Mouse (Mus musculus): Measurements from ENCODE around the gene Ubash3b.
A peak's percentile ranks its signal among the peaks of the same experiment; 100 is the strongest.

The Ubash3b gene

GRCm38 (mm10) chr9:41166886-41167285 lies 5.4 kb upstream of the Ubash3b start:
- DNase-seq, result no peak

DNA sequence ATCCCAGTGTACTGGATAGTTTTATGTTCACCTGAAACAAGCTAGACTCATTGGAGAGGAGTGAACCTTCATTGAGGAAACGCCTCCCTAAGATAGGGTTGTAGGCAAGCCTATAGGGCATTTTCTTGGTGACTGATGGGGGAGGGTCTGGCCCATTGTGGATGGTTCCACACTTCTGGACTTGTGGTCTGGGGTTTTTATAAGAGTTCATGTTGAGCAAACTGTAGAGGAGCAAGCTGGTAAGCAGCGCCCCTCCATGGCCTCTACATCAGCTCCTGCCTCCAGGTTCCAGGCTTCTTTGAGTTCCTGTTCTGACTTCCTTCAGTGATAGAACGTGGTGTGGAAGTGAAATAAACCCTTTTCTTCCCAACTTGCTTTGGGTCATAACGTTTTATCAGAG lies 866 bp upstream of the Ubash3b start:
- DNase-seq, result no peak

- no peak for DNase-seq
Measured at GRCm38 (mm10) chr9:41160536-41161176, 841 bp downstream of the Ubash3b start.

- DNase-seq, result no peak
Measured at GRCm38 (mm10) chr9:41159223-41159622, 2.3 kb downstream of the Ubash3b start.

- DNase-seq, result no peak
Measured at GRCm38 (mm10) chr9:41157872-41158567, 3.5 kb downstream of the Ubash3b start.

DNA sequence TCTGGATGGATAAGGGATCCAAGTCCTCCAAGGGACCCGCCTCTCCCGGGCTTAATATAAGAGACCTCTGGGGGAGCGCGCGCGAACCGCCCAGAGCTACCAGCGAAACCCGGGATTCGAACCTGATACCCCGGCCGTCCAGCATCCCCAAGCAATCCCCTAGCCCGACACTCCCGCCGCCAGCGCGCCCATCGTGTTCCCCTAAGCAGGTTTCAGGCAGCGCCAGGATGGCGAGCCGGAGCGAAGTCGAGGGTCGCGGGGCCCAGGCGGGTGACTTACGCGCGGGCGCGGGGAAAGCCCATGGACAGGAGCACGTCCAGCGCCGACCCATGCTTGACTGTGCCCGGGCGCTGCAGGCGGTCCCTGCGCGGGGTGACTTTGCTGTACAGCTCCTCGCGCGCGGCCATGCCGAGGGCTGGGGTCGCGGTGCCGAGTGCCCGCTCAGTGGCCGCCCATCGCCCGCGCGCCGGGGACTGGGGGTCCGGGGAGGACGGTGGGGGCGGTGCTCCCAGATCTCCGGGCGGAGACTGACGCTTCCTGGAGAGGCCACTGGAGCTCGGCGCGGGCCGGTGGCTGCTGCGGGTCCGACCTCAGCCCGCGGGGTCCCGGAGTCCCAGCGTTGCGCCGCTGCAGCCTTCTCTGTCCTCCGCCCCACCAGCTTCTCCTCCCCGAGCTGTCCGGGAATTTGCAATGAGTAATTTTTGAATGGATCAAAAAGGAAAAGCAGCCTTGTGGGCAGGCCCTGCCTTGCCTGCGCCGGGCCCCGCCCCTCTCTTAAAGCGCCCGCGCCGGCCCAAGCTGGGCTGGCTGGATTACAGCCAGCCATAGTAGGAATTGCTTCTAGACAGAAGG lies 4.3 kb downstream of the Ubash3b start:
- DNase-seq, result peak; percentile 50 to 53

DNA sequence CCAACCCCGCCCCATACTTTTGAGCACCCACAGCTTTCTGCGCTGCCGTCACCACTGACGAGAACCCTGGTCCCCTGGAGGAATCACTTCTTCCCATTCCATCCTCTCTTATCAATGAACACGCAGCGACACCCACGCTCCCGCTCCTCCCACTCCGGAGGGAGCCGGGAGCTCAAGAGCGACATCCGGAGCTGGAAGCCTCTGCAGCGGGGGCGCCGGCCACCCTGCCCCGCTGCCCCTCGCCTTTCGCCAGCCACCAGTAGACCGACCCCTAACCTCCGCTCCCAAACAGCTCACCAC lies 4.8 kb downstream of the Ubash3b start:
- DNase-seq, result peak in 1 of 2 experiments; percentile 24

GRCm38 (mm10) chr9:41156006-41156719 lies 5.3 kb downstream of the Ubash3b start:
- DNase-seq, result no peak

DNA sequence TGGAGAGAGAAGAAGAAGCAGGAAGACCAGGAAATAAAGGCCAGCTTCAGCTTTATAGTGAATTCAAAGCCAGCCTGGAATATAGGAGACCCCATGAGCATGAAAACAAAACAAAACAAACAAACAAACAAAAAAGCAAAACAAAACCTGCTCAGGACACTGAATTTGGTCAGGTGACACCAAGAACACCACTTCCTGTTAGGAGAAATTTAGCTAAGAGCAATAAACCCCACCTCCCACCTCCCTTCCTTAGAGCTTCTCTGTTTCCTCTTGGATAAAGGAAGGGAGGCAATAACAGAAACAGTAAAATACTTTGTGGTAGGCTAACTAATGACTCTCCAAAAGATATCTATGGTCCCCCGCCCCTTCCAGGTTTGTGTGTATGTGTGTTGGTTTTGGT lies 7.5 kb downstream of the Ubash3b start:
- no peak for DNase-seq

GRCm38 (mm10) chr9:41153050-41153449 lies 8.4 kb downstream of the Ubash3b start:
- DNase-seq, result no peak

DNA sequence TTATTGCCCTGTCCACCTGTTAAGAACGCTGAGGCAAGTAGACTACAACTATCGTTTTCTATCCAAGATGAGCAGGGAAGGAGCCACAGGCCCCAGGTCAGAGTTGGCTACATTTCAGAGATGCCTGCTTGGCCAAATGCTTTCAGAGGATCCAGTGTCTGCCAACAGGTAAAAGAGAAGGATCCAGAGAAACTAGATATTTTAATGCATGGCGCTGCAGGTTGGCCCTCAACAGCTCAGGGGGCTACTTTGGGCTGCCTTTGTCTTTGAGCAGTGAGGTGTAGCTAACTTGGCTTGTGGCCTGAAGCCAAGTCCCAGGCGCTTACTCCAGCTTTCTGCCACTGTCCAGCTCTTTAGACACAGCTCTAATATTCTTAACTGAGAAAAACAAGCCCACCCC lies 10.0 kb downstream of the Ubash3b start:
- DNase-seq, result no peak

DNA sequence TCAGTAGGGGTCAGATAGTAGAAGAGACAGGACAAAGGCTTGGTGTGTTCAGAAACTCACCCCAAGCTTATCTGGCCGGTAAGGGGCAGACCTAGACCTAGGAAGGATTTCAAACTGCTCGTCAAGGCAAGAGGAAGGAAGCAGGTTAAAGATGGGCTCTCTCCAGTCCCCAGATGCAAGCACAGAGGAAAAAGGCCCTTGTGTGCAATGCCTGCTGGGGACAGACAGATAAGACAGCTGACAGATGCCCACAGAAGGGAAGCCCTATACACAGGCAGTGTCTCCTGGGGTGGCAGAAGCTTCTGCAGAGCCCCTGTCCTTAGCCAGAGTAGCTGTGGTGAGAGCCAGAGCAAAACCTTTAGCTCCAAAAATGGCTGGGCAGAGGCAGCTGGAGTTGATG lies 11.6 kb downstream of the Ubash3b start:
- no peak for DNase-seq

DNA sequence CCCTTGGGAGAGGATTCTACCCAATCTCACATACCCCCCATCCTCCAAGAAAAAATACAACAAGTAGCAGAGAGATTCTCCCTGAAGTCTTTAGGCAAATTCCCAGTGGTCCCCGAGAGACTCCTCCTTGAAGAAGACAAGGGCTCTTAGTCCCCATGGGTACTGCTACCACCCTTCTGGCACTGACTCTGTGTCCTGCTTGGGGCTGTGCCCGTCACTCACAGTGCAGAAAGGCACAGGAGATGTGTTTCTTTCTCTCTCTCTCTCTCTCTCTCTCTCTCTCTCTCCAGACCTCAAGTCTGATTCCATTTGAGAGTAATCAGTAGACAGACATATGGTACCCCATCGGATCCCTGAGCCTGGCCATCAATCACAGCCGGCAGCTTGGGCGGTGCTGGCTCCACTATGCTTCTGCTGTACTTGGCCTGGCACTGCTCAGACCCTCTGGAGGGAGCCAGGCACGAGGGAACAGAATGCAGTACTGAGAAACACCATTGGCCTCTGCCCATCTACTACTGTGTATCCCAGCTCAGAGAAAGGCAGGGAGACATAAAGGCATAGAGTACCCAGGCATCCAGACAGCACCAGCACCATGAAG lies 12.3 kb downstream of the Ubash3b start:
- no peak for DNase-seq

- no peak for DNase-seq
Measured at GRCm38 (mm10) chr9:41148600-41148999, 12.9 kb downstream of the Ubash3b start.

DNA sequence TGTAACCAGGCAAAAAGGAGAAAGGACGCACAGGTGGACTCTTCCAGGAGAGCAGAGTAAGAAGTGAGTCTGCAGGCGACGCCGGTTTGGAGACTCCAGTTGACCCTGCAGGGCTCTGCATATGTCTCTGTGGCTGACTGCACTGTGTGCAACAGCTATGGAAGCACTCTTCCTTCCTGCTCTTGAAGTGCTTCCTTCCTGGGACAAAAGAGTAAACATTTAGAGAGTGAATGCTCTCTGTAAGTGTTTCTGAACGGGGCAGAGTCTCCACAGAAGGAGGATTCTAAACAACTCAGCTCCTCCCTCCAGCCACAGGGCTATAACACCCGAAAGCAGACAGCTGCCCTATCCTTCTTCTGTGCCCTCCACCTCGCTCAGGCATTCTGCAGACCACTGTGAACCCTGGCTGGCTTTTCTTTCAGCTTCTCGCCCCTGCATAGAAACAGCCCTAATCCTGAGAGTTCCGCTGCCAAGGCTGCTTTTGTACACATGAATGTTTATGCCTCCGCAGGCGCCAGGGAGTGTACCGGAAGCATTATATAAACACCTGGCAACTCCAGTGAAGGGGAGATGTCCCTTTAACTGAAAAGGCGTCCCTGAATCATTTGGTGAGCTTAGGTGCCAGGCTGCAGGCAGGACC lies 14.2 kb downstream of the Ubash3b start:
- no peak for DNase-seq

GRCm38 (mm10) chr9:41143825-41144224 lies 17.7 kb downstream of the Ubash3b start:
- no peak for DNase-seq

GRCm38 (mm10) chr9:41143115-41143514 lies 18.4 kb downstream of the Ubash3b start:
- DNase-seq, result no peak

GRCm38 (mm10) chr9:41141026-41141425 lies 20.5 kb downstream of the Ubash3b start:
- DNase-seq, result no peak

GRCm38 (mm10) chr9:41138987-41139808 lies 22.3 kb downstream of the Ubash3b start:
- DNase-seq, result no peak

DNA sequence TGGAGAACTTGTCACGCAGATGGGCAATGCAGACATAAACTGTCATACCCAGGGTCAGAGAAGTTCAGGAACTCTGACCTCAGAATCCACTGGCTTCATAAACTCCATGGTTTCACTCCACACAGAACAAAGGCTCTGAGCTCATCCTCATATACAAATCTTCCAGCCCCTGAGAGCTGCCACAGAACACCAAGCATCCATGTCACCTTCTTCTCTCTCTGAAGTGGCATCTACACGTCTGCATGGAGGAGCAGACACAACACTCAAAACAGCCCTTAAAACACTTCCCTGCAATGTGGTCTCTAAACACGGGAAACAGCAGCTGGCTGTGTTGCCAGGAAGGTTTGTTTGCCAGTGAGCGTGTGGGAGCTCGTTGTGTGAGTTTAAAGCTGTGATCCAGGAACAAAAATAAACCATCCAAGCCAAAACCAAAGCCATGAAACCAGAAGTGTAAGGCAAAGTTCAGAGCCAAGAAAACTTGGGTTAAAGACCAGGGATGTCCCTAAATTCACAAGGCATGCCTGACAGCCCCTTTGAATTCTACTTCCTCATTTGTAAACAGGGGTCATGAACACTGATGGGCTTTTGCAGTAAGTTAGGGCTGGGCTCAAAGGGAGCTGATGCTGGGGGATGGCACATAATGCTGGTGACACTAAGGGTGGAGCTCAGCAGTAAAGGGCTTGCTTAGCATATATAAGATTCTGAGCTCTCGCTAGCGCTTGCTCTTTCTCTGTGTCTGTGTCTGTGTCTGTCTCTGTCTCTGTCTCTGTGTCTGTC lies 24.6 kb downstream of the Ubash3b start:
- no peak for DNase-seq

DNA sequence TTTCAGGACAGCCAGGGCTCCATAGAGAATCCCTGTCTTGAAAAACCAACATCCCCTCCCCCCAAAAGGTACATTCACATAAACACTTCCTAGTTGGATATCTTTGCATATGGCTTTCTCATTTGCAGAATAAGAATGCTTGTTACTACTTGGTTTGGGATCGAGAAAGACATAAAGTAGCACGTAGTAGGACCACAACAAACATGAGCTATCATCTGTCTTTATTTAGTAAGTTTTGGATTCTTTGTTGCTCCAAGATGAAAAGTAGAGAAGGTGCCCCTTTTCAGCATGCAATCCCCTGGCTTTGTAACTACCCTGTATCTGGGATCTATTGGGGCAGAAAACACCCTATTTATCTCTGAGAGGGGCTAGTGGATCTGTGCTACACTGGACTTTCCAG lies 25.2 kb downstream of the Ubash3b start:
- no peak for DNase-seq
